Mouse (Mus musculus): ENCODE data around the gene Pon2. TPM values are rescaled to one million over a fixed set of nuclear protein-coding genes. Genes with fewer than 3 reads are reported as not detected.

Gene Pon2
- polyA plus RNA-seq, 1 experiment from 2014 or later: 130 TPM

DNA sequence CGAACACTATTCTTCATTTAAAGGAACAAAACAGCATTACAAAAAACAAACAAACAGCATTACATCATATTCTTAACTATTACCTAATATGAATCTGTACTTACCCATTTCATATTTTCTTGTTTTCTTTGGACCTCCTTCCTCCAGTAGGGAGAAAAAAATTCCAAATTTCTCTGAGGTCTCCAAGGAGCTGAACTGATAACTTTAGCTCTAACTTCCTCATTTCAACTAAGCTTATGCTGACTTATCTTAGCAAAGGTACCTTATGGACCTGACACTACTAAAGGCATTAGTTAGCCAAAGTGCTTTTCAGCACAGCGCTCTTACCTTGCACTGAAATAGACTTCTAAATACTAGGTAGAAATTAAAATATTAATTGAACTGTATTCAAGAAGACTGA, 43.4 kb downstream of the Pon2 start:
- no peak for DNase-seq (ENCODE audit: low spot score)
- Histone ChIP-seq H3K27me3 (ENCODE audit: control insufficient read depth, insufficient read depth, low read length) (no peaks in the 10 kb centered on the region), H3K9ac (ENCODE audit: low read length) (no peak overlapping the region), H3K4me2 (replicated peaks; ENCODE audit: low read depth) (peak overlapping the region; percentile 68), H3K36me3 (ENCODE audit: control insufficient read depth, insufficient read depth, low read length) (no peaks in the 10 kb centered on the region), H3K27ac (replicated peaks) (no peak overlapping the region), H3K4me3 (ENCODE audit: low read depth, low read length) (no peak overlapping the region), H3K4me1 (replicated peaks; ENCODE audit: control insufficient read depth, insufficient read depth) (no peaks in the 10 kb centered on the region), H3K9me3 (ENCODE audit: control insufficient read depth, low read length) (no peaks in the 10 kb centered on the region)
- 97% methylated on average over 2 of the region's 2 CpGs for WGBS
- ATAC-seq (ENCODE audit: low FRiP score, low TSS enrichment): no peak
- TF ChIP-seq CTCF (IDR thresholded peaks at IDR 0.05; ENCODE audit: low read depth) (no peak), EP300 (optimal IDR thresholded peaks at IDR 0.05) (no peak)

DNA sequence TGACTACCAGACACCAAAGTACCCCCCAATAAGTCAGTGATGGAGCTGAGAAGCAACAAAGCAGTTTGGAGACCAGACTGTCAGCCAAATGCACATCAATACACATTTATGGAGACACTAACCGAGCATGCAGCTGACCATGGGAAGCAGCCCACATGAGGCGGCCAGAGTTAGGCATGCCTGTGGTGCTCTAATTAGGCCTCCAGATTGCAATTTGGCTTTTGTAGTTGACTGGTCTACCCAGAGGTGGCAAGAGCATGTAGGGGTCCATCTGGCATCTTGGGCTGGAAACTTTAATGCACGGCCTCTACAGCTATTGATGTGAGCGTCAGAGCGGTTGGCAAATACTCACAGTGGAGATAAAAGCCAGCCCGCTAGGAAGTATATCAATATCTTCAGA, 52.3 kb downstream of the Pon2 start:
- no peaks in the 10 kb centered on the region for H3K4me1 ChIP-seq (replicated peaks; ENCODE audit: control insufficient read depth, insufficient read depth)
- 92% methylated on average over 6 of the region's 6 CpGs for WGBS
- no peaks in the 10 kb centered on the region for H3K9me3 ChIP-seq (ENCODE audit: control insufficient read depth, low read length)
- TF ChIP-seq CTCF (IDR thresholded peaks at IDR 0.05; ENCODE audit: low read depth) (no peak), EP300 (optimal IDR thresholded peaks at IDR 0.05) (no peak)
- DNase-seq (ENCODE audit: low spot score): no peak
- no peak for ATAC-seq (ENCODE audit: low FRiP score, low TSS enrichment)
- H3K9ac ChIP-seq (ENCODE audit: low read length): no peak overlapping the region
- no peak overlapping the region for H3K4me3 ChIP-seq (ENCODE audit: low read depth, low read length)
- H3K27me3 ChIP-seq (ENCODE audit: control insufficient read depth, insufficient read depth, low read length): no peaks in the 10 kb centered on the region
- no peaks in the 10 kb centered on the region for H3K36me3 ChIP-seq (ENCODE audit: control insufficient read depth, insufficient read depth, low read length)
- no peak overlapping the region for H3K27ac ChIP-seq (replicated peaks)
- H3K4me2 ChIP-seq (replicated peaks; ENCODE audit: low read depth): no peak overlapping the region

DNA sequence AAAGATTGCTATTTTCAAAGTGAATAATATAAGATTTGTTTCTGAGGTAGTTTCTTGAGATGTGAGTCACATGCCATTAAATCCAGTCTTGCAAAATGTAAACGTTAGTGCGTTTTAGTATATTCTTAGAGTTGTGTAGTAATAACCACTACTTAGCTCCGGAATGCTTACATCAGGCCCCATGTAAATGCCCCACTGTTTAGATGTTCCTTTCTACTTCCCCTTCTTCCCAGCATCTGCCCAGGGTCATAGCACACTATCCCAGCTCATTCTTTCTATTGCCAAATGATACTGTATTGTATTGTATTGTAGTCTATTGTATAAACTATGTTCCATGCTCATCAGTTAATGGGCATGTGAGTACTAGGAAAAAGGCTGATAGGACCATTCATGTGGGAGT, 59.5 kb downstream of the Pon2 start:
- no peak overlapping the region for H3K27ac ChIP-seq (replicated peaks)
- no peak for ATAC-seq (ENCODE audit: low FRiP score, low TSS enrichment)
- 55% methylated on average over 3 of the region's 3 CpGs for WGBS

DNA sequence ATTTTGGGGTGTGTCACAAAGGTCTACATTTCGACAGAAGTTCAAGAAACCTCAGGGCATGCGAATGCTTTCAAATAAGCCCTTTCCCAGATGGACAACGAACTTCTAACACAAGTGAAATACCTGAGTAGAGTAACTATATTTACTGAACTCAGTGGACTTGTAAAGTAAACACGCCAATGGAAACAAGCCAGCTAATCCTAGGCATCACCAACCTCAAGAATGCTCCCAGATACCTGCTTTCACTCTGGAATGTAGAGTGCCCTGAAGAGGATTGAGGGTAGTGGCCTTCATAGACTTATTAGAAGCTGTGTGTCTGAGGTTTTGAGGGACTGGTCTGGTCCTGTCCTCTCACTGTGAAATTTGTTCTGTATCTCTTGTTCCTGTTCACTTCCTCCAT, 60.7 kb downstream of the Pon2 start:
- no peaks in the 10 kb centered on the region for H3K36me3 ChIP-seq (ENCODE audit: control insufficient read depth, insufficient read depth, low read length)
- 62% methylated on average over 4 of the region's 4 CpGs for WGBS
- H3K9me3 ChIP-seq (ENCODE audit: control insufficient read depth, low read length): no peaks in the 10 kb centered on the region
- H3K4me2 ChIP-seq (replicated peaks; ENCODE audit: low read depth): no peak overlapping the region
- H3K4me3 ChIP-seq (ENCODE audit: low read depth, low read length): no peak overlapping the region
- no peak for ATAC-seq (ENCODE audit: low FRiP score, low TSS enrichment)
- no peak overlapping the region for H3K9ac ChIP-seq (ENCODE audit: low read length)
- H3K27me3 ChIP-seq (ENCODE audit: control insufficient read depth, insufficient read depth, low read length): no peaks in the 10 kb centered on the region
- TF ChIP-seq EP300 (optimal IDR thresholded peaks at IDR 0.05): no peak
- no peaks in the 10 kb centered on the region for H3K4me1 ChIP-seq (replicated peaks; ENCODE audit: control insufficient read depth, insufficient read depth)
- no peak overlapping the region for H3K27ac ChIP-seq (replicated peaks)
- no peak for DNase-seq (ENCODE audit: low spot score)

More for the DNA sequence above, 59.5 kb downstream of the Pon2 start:
- H3K9me3 ChIP-seq (ENCODE audit: control insufficient read depth, low read length): no peaks in the 10 kb centered on the region
- H3K4me1 ChIP-seq (replicated peaks; ENCODE audit: control insufficient read depth, insufficient read depth): no peaks in the 10 kb centered on the region
- TF ChIP-seq CTCF (IDR thresholded peaks at IDR 0.05; ENCODE audit: low read depth) (no peak), EP300 (optimal IDR thresholded peaks at IDR 0.05) (no peak)
- no peaks in the 10 kb centered on the region for H3K27me3 ChIP-seq (ENCODE audit: control insufficient read depth, insufficient read depth, low read length)
- no peaks in the 10 kb centered on the region for H3K36me3 ChIP-seq (ENCODE audit: control insufficient read depth, insufficient read depth, low read length)
- H3K9ac ChIP-seq (ENCODE audit: low read length): no peak overlapping the region
- no peak overlapping the region for H3K4me3 ChIP-seq (ENCODE audit: low read depth, low read length)
- no peak for DNase-seq (ENCODE audit: low spot score)
- no peak overlapping the region for H3K4me2 ChIP-seq (replicated peaks; ENCODE audit: low read depth)

DNA sequence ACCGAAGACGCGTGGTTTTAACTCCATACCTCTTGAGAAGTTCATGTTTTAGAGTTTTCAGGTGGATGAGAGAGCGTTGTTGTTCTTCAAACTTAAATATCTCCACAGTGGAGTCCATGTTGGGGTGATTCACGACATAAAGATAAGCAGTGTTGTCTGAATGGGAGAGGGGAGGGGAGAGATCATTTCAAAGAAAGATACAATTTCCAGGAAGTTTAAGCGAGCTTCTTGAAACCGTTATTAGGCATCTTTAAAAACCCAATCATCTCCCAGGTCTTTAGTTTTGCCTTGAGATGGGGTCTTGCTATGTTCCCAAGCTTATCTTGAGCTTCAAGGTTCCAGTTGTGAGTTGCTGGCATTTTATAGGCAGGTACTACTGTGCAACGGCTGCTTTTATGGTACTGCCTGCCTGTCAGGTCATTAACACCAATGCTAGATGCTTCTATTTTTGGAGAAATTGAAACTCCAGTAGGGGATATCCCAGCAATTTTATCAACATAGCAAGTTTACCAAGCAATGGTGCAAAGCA, 61.3 kb downstream of the Pon2 start:
- no peak overlapping the region for H3K27ac ChIP-seq (replicated peaks)
- no peak overlapping the region for H3K9ac ChIP-seq (ENCODE audit: low read length)
- ATAC-seq (ENCODE audit: low FRiP score, low TSS enrichment): no peak

DNA sequence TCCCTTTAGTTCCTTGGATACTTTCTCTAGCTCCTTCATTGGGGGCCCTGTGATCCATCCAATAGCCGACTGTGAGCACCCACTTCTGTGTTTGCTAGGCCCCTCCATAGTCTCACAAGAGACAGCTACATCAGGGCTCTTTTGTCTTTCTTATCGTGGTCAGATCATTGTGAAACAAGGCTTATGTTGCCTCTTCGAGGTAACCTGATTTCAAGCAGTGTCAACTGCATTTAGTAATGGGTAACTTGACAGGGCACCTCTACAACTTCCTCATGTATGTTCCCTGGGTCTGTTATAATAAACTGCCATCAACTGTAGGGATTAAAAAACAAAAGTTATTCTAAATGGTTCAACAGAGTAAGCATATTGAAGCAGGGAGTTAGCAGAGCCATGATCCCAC, 63.7 kb downstream of the Pon2 start:
- Histone ChIP-seq H3K27ac (replicated peaks) (no peak overlapping the region), H3K9ac (ENCODE audit: low read length) (no peak overlapping the region), H3K4me1 (replicated peaks; ENCODE audit: control insufficient read depth, insufficient read depth) (no peaks in the 10 kb centered on the region), H3K4me2 (replicated peaks; ENCODE audit: low read depth) (no peak overlapping the region), H3K27me3 (ENCODE audit: control insufficient read depth, insufficient read depth, low read length) (no peaks in the 10 kb centered on the region), H3K4me3 (ENCODE audit: low read depth, low read length) (no peak overlapping the region), H3K9me3 (ENCODE audit: control insufficient read depth, low read length) (no peaks in the 10 kb centered on the region), H3K36me3 (ENCODE audit: control insufficient read depth, insufficient read depth, low read length) (no peaks in the 10 kb centered on the region)
- WGBS: 63% methylated on average over 3 of the region's 3 CpGs
- ATAC-seq (ENCODE audit: low FRiP score, low TSS enrichment): no peak
- DNase-seq (ENCODE audit: low spot score): no peak
- TF ChIP-seq EP300 (optimal IDR thresholded peaks at IDR 0.05) (no peak), CTCF (IDR thresholded peaks at IDR 0.05; ENCODE audit: low read depth) (no peak)

More for the DNA sequence above, 61.3 kb downstream of the Pon2 start:
- no peaks in the 10 kb centered on the region for H3K9me3 ChIP-seq (ENCODE audit: control insufficient read depth, low read length)
- no peak overlapping the region for H3K4me2 ChIP-seq (replicated peaks; ENCODE audit: low read depth)
- H3K4me3 ChIP-seq (ENCODE audit: low read depth, low read length): no peak overlapping the region
- no peaks in the 10 kb centered on the region for H3K36me3 ChIP-seq (ENCODE audit: control insufficient read depth, insufficient read depth, low read length)
- 90% methylated on average over 8 of the region's 8 CpGs for WGBS
- no peak for TF ChIP-seq CTCF (IDR thresholded peaks at IDR 0.05; ENCODE audit: low read depth)
- TF ChIP-seq EP300 (optimal IDR thresholded peaks at IDR 0.05): no peak
- H3K27me3 ChIP-seq (ENCODE audit: control insufficient read depth, insufficient read depth, low read length): no peaks in the 10 kb centered on the region
- H3K4me1 ChIP-seq (replicated peaks; ENCODE audit: control insufficient read depth, insufficient read depth): no peaks in the 10 kb centered on the region
- DNase-seq (ENCODE audit: low spot score): no peak
